Mouse (Mus musculus): ENCODE results near the gene Fam166b.

GRCm38 (mm10) chr4:43407071-43407920 is 21.6 kb downstream of the Fam166b start:
- TF ChIP-seq HCFC1 (IDR thresholded peaks at IDR 0.05; ENCODE audit: borderline replicate concordance, insufficient read depth, low read length) (no peak), ZNF384 (IDR thresholded peaks at IDR 0.05; ENCODE audit: low read depth, low read length) (no peak), ZC3H11A (IDR thresholded peaks at IDR 0.05; ENCODE audit: borderline replicate concordance, low read depth, low read length) (no peak), CHD2 (IDR thresholded peaks at IDR 0.05; ENCODE audit: low read depth, low read length) (no peak)
